Mouse (Mus musculus) T-helper 2 cell (primary cell): ENCODE measurements around the gene Ism2.

Source experiments
- in situ Hi-C: fragments of 300-600 bp; cut with MboI, MseI; formaldehyde crosslinking; loops from one replicate; pipeline ENCODE4 v1.15.1; 2025; ENCODE audit warnings: high pct_unique_total_duplicates

The Ism2 gene

DNA sequence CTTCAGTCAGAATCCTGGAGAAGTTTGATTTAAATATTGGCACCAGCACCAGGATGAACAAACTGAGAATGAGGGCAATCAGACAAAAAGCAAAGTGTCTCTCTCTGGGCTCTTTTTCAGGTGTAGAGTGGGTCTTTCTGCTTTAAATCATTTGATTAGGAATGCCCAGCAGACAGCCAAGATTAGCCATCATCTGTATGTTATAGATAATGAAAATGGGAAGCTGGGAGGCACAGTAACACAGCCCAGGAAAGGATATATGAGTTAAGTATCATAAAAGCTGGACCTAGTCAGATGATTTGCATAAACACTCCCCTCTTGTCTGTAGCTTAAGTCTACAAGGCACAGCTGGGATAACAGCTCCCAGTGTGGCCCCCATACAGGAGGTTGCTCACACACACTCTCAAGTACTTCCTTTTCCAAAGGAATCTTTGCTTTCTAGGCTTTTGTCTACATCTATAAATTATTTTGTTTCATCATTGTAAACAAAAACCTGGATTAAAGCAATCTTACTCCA, 69.1 kb downstream of the Ism2 start:
- in situ Hi-C loops, result no loop called here

DNA sequence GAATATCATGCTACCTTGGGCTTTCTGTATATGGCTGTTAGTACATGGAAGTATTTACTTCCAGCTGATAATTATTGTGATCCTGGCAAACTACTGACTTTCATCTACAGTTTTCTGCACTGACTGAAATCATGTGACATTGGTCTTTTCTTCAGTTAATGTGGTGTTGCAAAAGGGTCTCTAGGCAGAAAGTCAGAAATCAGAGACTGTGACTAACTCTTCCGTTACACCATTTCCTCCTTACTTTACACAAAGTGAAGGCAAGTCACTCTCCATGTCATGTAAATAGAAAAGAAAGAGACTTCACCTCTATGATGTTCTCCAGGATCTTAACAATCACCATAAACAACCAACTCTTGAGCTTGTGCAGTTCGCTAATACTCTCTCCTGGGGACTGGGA, 69.9 kb downstream of the Ism2 start:
- in situ Hi-C loops, result no loop called here
